Mouse (Mus musculus) ES-E14 (cell line): ENCODE results near the gene Rbms1. TPM values are rescaled to one million over a fixed set of nuclear protein-coding genes. Genes with fewer than 3 reads are reported as not detected.

Experiments used
- DNase-seq: peaks from one replicate; pipeline ENCODE4 v3.0.0-alpha.2; 2013; ENCODE audit warnings: low read depth, low spot score
- H3K27ac ChIP-seq: 2 replicates; pipeline ENCODE4 v1.5.1; 2012; ENCODE audit warnings: low read depth, mild to moderate bottlenecking, low read length, moderate library complexity, mixed read lengths; ENCODE audit not compliant: poor library complexity, insufficient read depth, severe bottlenecking
- H3K36me3 ChIP-seq: 2 replicates; pipeline ENCODE4 v1.6.1; 2012; ENCODE audit warnings: mild to moderate bottlenecking, low read length, moderate library complexity, mixed read lengths; ENCODE audit not compliant: control insufficient read depth, poor library complexity, insufficient read depth, severe bottlenecking
- H3K4me1 ChIP-seq, 2 experiments: fragments of 150-350 bp in 1 of 2; sonication (generic) in 1 of 2; 2 replicates each; pipeline ENCODE4 v1.6.1; 2012; ENCODE audit warnings: low read length in 2 of 2, mild to moderate bottlenecking in 1 of 2, mixed read lengths in 1 of 2; ENCODE audit not compliant: control insufficient read depth in 2 of 2, insufficient read depth in 2 of 2, poor library complexity in 1 of 2
- H3K4me3 ChIP-seq, 2 experiments: fragments of 150-350 bp in 1 of 2; sonication (generic) in 1 of 2; 2 replicates each; pipeline ENCODE4 v1.5.1; 2012; ENCODE audit warnings: low read length in 2 of 2, low read depth in 1 of 2, mild to moderate bottlenecking in 1 of 2, mixed read lengths in 1 of 2; ENCODE audit not compliant: insufficient read depth in 1 of 2, poor library complexity in 1 of 2, severe bottlenecking in 1 of 2
- H3K9ac ChIP-seq: 2 replicates; pipeline ENCODE4 v1.6.1; 2012; ENCODE audit warnings: low read depth, mild to moderate bottlenecking, low read length, mixed read lengths; ENCODE audit not compliant: poor library complexity, insufficient read depth, severe bottlenecking
- H3K9me3 ChIP-seq: fragments of 150-350 bp; sonication (generic); 2 replicates; pipeline ENCODE4 v1.6.1; 2012; ENCODE audit warnings: low read depth, mild to moderate bottlenecking, low read length; ENCODE audit not compliant: control insufficient read depth, insufficient read depth
- CHD2 ChIP-seq: IDR thresholded peaks from 2 replicates; pipeline ENCODE4 v1.6.1; 2014; ENCODE audit warnings: mild to moderate bottlenecking, low read depth, low read length, inconsistent platforms
- HCFC1 ChIP-seq: IDR thresholded peaks from 2 replicates; pipeline ENCODE4 v1.6.1; 2012; ENCODE audit warnings: low read length, inconsistent platforms, borderline replicate concordance; ENCODE audit not compliant: insufficient read depth
- MAFK ChIP-seq: IDR thresholded peaks from 2 replicates; pipeline ENCODE4 v1.6.1; 2014; ENCODE audit warnings: mild to moderate bottlenecking, low read depth, low read length, inconsistent platforms; ENCODE audit not compliant: insufficient read depth
- ZC3H11A ChIP-seq: IDR thresholded peaks from 2 replicates; pipeline ENCODE4 v1.6.1; 2012; ENCODE audit warnings: low read depth, mild to moderate bottlenecking, inconsistent platforms, low read length, borderline replicate concordance
- ZNF384 ChIP-seq: IDR thresholded peaks from 2 replicates; pipeline ENCODE4 v1.6.1; 2012; ENCODE audit warnings: low read depth, low read length, inconsistent platforms
- in situ Hi-C, 2 experiments: fragments of 600-800 bp; cut with MboI; formaldehyde crosslinking; loops; one replicate each; pipeline ENCODE4 v1.15.1; 2025; ENCODE audit warnings: low sequenced_read_pairs in 2 of 2, inconsistent platforms in 1 of 2; ENCODE audit not compliant: unreplicated experiment in 2 of 2
- total RNA-seq: library from RNA; depleted of rRNA; stranded (reverse); fragments of 300-350 nt; gene quantifications from 2 replicates; pipeline ENCODE4 v1.2.3, GENCODE M21; 2012

Rbms1 gene
- total RNA-seq, 1 experiment, result 45.6 TPM

DNA sequence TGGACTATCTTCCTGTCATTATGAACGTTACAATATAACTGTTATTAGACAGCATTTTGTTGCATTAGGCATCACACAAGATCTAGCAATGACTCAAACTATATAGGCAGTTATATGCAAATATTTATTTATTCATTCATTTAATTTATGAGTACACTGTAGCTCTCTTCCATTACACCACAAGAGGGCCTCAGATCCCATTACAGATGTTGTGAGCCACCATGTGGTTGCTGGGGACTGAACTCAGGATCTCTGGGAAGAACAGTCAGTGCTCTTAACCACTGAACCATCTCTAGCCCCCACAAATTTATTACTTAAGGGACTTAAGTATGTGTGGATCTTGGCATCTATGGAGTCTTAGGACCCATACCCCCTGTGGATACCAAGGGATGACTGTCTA is 214.4 kb downstream of the Rbms1 start:
- Histone ChIP-seq H3K4me3 (no peak overlapping the region), H3K27ac (no peak overlapping the region), H3K4me1 (no peaks in the 10 kb centered on the region), H3K9me3 (no peaks in the 10 kb centered on the region), H3K36me3 (no peaks in the 10 kb centered on the region), H3K9ac (no peak overlapping the region)
- in situ Hi-C loops, result loop anchor here in 1 of 2 experiments (25.0 kb wide), 1 partner anchor 714 kb away; no protein-coding TSS in a partner anchor
- TF ChIP-seq ZNF384 (no peak), CHD2 (no peak), HCFC1 (no peak), MAFK (no peak), ZC3H11A (no peak)
- no peak for DNase-seq

DNA sequence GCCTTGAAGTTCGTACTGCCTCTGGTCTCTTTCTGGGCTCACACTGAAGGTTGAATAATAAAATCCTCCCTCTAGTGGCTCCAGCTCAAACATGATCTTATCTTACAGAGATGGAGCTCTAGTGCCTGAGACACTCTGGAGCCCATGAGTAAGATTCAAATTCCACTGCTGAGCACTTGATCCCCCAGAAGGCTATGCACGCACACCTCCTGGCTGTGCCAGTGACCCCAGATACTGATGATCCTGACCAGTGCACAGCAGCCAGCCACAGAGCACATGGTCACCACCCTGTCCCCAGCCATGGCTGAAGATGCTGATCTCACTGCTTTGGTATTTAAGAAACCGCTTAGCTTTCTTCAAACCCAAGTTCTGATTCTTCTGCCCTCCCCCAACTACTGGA is 215.4 kb downstream of the Rbms1 start:
- no peaks in the 10 kb centered on the region for H3K9me3 ChIP-seq
- no peak for DNase-seq
- no peaks in the 10 kb centered on the region for H3K4me1 ChIP-seq
- H3K36me3 ChIP-seq, result no peaks in the 10 kb centered on the region
- no peak overlapping the region for H3K27ac ChIP-seq
- no peak overlapping the region for H3K4me3 ChIP-seq
- TF ChIP-seq ZC3H11A (no peak), HCFC1 (no peak), CHD2 (no peak), ZNF384 (no peak), MAFK (no peak)
- in situ Hi-C loops, result loop anchor here in 1 of 2 experiments (25.0 kb wide), 1 partner anchor 715 kb away; no protein-coding TSS in a partner anchor
- no peak overlapping the region for H3K9ac ChIP-seq

DNA sequence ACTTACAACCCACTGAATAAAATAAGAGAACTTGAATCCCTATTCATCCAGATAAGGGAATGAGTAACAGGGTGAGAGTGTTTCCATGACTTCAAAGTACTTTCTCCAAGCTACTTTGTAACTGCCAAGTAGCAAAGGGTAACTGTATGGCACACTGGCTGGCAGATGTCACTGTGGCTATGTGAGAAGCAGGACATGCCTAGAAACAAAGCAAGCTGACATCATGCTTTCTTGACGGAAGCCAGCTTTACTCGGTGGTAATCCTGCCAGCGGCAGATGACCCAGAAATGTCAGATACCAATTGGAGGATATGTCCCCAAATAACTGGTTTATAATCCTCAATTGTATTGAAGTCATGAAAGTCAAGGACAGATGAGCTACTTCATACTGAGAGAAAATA is 218.3 kb downstream of the Rbms1 start:
- in situ Hi-C loops, result loop anchor here in 1 of 2 experiments (25.0 kb wide), 1 partner anchor 718 kb away; no protein-coding TSS in a partner anchor
- no peak for DNase-seq
- TF ChIP-seq CHD2 (no peak), MAFK (no peak), HCFC1 (no peak), ZC3H11A (no peak), ZNF384 (no peak)
- Histone ChIP-seq H3K4me3 (no peak overlapping the region), H3K9me3 (no peaks in the 10 kb centered on the region), H3K9ac (no peak overlapping the region), H3K27ac (no peak overlapping the region), H3K4me1 (no peaks in the 10 kb centered on the region), H3K36me3 (no peaks in the 10 kb centered on the region)

DNA sequence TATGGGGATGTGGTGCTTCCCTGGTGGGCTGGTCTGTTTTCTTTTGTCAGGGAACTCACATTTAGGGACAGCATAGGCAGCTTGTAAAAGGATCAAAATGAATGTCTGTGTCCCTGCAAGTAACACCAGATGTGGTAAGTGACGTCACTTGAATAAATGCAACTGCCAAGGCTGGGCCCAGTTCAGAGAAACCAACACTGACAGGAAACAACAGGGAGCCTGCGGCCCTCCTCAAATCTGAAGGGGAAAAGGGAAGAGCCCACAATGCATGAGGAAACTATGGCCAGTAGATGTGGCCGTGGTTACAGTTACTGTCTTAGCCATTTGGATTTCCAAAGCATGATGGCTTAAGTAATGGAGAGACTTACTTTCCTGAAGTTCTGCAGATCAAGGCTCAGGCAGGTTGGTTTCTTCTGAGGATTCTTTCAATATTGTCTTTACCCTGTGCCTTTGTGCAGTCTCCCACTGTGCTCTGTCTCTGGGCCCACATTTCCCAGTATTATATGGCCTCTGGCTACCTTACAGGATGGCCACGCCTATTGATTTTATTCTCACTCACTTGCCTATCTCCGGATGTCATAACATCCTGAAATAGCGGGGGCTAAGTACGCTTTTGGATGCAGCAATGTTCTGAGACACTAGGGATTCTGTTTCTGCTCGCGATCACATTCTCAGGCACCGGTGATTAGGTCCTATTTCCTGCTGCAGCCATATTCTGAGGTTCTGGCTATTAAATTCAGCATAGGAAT is 223.4 kb downstream of the Rbms1 start:
- TF ChIP-seq HCFC1 (no peak), CHD2 (no peak), ZC3H11A (no peak), ZNF384 (no peak), MAFK (no peak)
- Histone ChIP-seq H3K27ac (no peak overlapping the region), H3K9ac (no peak overlapping the region), H3K9me3 (no peaks in the 10 kb centered on the region), H3K36me3 (no peaks in the 10 kb centered on the region), H3K4me1 (no peaks in the 10 kb centered on the region), H3K4me3 (no peak overlapping the region)
- in situ Hi-C loops, result loop anchor here in 1 of 2 experiments (25.0 kb wide), 1 partner anchor 723 kb away; no protein-coding TSS in a partner anchor
- DNase-seq, result no peak
